Mouse (Mus musculus) layer of hippocampus, postnatal 36 days (tissue): ENCODE results near the gene Cfap46. TPM values are rescaled to one million over a fixed set of nuclear protein-coding genes. Genes with fewer than 3 reads are reported as not detected.
A peak's percentile ranks its signal among the peaks of the same experiment; 100 is the strongest.

ENCODE experiments used
- DNase-seq, 2 experiments: peaks; one replicate each; pipeline ENCODE4 v3.0.0; 2022
- total RNA-seq, 2 experiments: library from RNA; stranded (reverse); gene quantifications; 2 replicates each; pipeline ENCODE4 v1.2.3; 2021

Cfap46 gene
- total RNA-seq: 1 to 10 TPM; 1.8 to 2.8 TPM

DNA sequence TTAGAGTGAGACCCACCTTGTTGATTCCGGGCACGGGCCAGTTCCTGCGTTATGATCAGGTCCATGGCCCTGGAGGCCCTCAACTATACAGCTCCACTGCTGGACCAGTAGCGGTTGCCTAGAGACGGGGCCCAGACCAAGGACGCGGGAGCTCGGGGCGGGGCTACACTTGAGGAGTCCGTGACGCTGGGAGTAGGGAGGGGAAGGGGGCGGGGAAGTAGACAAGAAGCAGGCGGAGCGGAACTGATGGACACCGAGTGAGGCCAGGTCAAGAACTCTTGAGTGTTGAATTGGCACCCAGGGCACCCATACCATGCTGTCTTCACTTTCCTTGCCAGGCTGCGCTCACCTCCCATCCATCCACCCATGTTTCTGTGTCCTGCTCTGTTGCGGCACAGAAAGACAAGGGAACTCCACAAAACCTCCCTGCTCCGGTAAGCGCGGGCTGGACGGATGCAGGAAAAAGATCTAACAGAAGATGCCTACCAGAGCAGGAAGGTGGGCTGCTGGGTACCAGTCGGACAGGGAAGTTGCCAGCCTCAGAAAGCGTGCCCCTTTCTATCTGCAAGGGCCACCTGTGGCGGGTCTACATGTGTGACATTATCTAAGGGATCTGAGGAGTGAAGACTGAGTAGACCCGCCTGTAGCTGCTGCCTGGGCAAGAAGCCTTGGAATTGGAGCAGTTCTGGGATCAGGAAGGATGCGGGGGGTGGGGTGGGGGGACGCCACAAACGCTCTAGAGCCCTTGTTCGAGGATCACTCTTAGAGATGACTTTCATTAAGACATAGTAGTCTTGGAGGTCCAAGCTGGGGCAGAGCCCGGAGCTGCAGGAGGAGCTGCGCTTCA lies at the start of gene Cfap46:
Gene Cfap46 (minus strand): TSS at position 112 of the 847 bp plus-strand sequence.
- DNase-seq: peak; percentile 62 to 71

DNA sequence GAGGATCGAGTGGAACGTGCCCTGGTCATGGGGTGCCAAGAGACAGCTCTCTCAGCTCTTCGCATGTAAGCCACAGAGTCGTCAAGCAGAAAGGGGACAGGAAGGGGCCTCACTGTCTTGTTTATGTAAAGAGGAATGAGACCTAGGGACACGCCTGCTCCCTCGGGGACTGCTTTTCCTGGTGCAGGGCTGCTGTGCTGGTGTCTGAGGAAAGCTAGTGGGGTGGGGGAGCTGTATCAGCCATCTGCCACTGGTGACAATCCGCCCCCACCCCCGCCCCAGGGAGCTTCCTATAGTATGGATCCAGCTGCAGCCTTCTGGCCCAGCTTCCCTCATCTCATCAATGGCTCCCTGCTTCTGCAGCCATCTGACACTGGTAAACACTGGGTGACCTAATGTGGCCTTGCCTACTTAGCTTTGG lies 47.7 kb upstream of the Cfap46 start:
- no peak for DNase-seq

DNA sequence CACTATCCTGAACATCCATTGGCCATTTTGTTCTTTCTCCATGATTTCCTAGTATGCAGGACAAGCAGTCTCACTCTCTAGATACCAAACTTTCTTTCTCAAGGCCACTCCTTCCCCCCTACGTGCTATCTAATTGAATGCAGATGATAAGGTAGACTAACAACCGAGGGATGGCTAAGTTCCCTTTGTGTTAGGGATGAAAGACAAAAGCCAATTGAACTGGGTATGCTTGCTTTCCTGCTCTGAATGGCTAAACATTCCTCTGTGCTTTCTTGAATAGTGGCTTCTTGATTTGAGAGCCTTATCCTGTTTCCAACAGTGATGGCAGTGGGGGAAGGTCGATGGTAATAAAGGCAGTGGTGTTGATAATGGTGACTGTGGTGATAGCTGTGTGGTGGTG lies 43.5 kb upstream of the Cfap46 start:
- no peak for DNase-seq

DNA sequence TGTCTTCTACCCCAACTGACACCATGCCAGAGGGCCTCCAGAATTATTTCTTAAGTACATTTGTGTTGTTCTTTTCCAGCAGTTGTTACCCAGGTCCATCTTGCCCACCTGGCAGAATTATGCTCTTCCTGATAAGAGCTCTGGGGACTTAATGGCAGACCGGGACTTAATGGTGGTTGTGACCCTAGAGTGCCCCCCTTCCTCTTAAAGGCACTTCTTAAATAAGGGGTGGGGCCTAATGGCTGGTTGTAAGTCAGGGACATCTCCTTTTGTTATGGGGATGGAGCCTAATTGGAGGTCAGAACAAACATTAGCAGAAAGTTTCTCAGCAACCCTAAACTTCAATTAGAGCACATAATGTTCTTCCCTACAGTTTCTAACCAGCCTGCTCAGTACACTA lies 42.0 kb upstream of the Cfap46 start:
- no peak for DNase-seq

DNA sequence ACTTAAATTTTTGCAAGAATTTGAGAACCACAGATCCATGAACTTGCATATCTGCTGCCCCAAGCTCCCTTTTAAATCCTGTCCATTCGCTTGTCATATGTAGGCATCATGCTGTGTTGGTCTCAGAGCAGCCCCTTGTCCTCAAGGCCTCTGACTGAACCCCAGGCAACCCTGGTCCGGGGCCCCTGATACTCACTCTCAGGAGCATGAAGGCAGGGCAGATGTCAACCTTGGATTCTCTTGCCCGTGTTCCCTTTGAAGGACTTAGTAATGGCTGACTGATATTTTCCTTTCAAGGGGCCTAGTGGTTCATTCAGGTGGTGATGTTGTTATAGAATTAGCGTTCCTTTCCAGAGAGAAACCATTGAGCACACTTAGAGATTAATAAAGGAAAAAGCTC lies 40.4 kb upstream of the Cfap46 start:
- no peak for DNase-seq

DNA sequence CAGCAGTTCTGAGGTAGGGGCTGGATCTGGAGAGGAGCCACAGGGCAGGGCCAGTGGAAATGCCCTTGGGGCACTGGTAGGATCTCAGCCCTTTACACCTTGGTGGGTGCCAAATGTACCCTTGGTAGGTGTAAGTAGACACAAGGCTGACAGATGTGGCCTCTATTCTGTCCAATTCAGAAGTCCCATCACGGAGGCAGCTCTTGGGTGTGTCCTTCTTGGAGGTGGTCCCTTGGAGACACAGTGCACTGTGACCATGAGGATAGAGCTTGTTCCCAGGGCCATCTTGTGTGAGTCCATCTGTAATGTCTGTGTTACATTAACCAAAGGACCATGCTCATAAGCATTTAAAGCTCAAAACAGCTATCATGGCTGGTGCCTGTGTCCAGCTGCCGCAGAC lies 37.6 kb upstream of the Cfap46 start:
- no peak for DNase-seq

DNA sequence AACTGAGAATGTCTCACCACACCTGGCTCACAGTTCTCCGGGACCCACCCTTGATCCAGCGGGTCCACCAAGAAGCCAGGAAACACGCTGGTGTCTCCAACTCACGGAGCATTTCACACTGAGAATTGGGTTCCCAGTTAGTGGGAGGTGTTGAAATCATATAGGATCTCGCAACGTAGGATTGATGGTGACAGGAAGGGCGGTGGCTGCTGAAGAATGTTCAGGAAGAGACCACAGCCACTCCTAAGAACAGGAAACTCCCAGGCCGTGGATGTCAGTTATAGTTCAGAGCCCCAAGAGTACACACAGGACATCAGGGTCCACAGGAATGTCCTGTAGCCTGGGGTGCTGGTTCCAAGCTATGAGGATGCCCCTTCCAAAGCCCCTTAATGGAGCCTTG lies 34.2 kb upstream of the Cfap46 start:
- DNase-seq: no peak

DNA sequence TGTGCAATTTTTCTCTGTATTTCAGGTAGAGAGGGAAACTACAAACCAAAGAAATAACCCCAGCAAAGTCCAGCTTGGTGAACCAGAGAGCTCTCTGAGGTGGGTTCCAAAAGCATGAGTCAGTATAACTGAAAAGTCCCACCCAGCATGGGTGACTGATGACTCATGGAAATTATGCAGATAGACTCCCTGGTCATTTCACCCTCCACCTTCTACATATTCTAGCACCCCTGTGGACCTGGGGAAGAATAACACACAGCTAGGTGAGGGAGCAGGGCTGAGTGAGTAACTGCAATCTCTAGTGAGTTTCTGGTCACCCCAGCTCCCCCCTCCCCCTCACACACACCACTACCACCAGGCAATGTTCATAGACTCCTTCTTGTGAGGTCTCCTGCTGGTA lies 28.2 kb upstream of the Cfap46 start:
- no peak for DNase-seq

DNA sequence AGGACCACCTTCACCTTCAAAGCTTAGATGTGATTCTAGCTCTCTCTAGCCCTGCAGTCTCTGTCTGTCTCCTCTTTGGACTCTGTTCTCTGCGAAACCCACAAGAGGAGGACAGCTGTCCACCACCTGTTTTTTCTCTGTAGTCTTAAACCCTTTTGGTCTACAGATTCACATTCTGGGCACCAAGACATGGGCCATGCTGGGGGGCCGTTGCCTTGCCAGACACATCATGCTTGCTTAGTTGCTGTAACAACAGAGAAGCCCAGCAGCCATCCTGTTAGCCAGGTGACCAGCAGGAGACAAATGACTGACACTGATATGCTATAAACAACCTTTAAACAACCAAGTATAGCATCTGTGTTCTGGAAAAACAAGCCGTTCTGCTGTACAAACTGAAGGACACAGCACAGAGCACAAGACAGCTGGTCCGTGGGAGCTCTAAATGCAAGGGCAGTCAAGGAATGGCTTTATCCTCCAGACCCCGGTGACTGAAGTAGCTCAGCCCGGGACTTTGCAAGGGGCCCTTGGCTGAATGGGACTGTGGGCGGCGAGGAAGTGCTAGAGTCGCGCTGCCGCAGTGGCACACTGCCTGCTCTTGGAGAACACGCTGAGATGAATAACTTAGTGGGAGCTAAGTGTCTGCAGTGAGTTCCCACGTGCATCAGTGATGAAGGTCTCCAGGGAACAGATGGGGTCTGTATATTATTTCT lies 22.9 kb upstream of the Cfap46 start:
- peak; percentile 42 to 43 for DNase-seq

DNA sequence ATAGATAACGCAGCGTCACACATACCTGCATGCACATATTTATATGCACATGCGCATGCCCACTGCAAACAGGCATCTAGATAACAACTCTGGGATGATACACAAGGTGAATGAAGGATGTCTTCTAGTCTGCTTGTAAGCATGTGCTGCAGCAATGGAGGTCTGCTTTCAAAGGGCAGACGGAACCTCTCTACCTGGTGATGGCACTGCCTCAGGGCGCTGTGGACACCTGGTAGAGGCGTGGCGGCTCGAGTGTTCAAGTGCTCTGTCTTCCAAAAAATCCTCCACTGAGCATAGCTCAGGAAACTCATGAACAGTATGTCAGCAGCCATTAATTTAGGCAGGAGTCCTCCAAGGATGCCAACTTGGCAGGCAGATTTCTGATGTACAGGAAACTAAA lies 22.2 kb upstream of the Cfap46 start:
- DNase-seq: no peak

DNA sequence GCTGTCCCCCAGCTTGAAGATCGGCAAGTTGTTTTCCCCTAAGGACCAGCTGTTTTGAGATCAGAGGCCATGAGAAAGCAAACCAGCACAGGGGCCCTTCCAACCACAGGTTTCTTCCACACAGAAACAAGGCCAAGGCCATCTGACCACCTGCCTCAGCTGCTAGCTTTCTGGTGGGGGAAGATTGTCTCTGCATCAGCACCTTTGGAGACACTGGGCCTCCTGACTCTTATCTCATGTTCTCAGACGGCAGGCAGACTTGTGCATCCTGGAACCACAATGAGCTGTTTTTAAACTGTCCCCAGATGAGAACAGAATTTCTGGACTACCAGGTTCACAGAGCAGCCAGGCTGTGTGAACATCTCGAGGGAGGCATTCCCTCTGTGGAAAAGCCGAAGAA lies 21.5 kb upstream of the Cfap46 start:
- no peak for DNase-seq

DNA sequence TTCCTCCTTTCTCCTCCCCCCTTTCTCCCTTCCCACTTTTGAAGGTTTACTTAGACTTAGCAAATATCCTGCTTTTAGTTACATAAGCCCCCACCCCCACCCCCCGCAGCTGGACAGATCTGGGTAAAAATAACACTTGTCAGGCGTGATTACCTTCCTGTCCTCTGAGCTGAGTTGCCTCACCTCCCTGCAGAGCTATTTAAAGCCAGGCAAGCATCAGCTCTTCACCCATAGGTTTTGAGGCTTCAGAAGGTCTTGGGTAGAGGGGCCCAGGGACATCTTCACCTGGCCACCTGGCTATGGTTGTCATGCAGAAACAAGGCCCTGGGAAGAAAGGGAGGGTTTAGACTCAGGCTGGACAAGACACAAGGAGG lies 20.2 kb upstream of the Cfap46 start:
- DNase-seq: no peak

DNA sequence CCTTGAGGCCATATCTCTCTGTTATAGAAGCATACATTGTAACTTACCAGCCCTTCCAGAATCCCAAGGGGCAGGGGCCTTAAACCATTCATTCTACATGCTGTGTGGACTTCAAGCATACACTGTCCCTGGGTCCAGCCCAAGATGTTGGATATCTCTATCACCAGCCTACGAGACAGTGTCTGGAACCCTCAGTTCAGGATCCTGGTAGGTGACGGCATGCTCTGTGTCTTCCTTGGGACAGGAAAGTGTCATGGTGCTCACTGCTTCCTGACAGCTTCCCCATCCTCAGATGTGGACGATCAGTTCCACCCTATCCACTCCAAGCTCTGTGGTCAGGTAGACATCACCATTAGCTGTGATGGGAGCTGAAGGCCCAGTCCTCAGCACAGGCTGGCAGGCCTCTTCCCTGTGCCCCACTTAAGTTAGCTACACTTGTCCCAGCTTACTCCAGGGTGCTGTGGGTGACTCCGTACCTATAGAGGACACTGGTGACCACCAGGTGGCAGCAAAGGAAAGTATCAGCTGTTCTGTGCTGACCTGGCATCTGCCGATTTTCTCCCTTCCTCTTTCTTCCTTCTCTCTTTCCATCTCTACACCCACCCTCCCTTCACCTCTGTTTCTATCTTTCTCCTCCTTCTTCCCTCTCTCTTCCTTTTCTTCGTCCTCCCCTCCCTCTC lies 19.7 kb upstream of the Cfap46 start:
- peak; percentile 75 to 80 for DNase-seq

DNA sequence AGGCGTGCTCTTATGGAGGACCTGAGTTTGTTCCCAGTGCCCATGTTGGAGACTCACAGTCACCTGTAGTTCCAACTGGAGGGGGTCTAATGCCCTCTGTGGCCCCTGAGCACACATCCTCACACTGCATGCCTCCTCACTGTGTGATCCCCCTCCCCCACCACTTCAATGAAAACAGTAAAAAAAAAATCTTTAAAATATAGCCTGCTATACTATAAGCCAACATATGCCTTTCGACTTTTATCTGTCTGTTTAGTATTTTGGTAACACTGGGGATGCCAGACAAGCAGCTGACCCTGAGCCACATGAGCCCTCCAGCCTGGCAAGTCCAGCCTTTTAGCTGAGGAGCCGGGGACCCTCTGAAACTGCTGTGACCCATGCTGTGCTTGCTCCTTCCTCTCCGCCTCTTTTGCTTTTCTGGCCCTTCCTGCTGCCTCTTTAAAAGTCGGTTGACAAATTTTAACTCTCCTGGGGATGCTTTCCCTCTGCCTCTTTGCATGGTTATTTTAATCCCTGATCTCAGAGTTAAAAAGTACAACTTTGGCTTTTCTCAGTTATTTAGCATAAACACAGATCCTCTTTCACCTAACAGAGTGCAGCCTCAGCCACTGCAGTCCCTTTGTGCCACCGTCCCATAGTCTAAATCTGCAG lies 18.2 kb upstream of the Cfap46 start:
- no peak for DNase-seq

DNA sequence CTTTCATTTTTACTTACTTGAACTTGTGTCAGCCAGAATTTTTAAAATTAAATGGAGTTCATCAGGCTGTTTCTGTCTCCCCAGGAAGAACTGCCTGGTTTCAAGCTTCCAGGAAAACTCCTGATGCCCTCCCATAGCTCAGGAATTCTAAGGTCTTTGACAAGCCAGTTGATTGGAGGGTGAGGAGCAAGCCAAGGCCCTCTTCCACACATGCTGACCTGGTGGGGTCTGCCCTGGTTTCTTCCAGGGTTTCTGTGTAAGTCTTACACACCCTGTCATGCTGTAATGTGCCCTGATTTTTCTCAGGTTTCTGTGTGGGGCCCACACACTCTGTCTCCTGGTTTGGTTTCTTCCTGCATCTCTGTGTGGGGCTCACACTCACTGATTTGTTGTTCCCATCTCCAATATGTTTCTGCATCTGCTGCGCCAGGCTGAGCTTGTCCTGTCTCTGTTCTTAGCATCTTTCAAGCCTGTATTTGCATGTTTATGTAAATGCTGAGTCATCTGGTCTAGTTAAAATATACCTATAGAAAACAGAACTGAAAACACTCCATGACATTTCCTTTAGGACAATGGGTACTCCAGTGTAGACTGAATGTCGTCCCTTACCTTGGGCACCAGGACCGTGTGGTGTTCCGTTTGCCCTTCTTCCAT lies 9.2 kb upstream of the Cfap46 start:
- peak; percentile 70 to 78 for DNase-seq

DNA sequence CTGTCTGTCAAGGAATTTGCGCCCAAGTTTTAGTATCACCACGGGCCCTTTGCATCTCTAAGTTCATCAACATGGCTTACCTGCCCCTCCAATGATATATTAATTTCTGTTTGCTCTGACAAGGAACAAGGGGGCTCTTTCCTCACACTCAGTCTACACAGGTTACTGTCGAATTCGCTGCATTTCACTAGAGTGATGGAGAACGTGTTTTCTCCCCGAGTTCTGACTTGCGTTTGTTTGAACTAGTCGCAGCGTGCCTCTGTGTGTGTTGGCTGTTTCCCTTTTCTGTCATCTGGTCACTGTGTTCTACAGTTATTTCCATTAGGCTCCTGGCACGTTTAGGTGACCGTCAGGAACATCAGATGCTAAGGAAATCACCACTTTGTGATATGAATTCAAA lies 8.6 kb upstream of the Cfap46 start:
- DNase-seq: no peak

DNA sequence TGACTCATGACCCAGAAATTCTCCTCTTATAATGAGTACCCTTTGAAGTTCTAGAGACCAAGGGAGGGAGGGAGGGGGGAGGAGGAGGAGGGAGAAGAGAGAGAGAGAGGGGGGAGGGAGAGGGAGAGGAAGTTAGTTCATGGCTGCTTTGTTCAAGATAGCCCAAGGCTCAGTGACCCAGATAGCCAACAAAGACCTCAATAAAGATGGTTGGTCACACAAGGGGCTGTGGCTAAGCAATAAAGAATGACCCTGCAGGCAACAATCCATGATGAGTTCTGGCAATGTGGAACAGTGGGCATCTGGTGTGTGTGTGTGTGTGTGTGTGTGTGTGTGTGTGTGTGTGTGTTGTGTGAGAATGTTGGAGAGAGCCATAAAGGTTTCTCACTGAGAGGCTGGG lies 1.7 kb upstream of the Cfap46 start:
- DNase-seq: no peak

DNA sequence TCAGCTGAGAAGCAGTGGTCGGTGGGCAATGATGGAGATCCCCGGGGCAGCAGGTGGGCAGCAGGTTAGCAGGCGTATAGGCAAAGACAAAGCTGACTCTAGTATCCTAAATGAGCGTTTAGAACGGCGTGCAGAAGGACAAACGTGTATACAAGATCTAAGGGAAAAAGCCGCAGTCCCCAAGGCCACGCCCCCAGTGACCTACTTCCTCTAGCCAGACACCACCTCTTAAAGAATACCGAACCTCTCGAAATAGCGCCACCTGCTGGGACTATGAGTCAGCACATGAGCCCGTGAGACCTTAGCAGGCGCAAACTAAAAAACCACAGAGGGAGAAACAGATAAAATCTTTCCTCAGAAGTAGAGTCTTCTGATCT lies 924 bp upstream of the Cfap46 start:
- peak; percentile 86 to 88 for DNase-seq

DNA sequence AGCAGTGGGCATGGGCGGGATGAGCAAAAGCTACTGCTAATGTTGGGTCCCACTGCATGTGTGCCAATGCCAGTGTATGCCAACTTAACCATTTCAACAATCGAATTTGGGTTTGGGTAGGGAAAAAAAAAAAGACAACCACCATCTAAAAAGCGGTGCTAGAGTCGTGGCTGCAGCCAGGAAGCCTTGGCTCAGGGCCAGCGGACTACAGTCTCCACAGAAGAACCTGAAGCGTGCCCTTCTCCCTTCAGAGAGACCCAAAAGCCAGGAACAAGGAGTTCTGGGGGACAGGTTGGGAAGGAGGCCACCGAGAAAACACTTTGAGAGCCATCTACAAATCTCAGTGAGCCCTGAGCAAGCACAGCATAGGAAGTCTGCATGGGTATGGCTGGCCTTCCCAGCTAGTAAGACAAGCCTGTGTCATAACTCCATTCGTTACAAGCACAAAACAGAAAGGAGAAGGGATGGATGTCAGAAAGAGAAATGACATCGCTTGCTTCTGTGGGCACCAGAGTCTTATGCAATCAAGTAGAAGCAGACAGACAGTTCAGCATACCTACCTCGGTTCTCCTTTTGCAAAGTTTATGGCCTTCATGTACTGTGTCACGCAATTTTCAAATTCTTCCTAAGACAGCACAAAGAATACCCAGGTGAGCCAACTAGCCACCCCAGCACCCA lies 1.6 kb downstream of the Cfap46 start:
- no peak for DNase-seq

DNA sequence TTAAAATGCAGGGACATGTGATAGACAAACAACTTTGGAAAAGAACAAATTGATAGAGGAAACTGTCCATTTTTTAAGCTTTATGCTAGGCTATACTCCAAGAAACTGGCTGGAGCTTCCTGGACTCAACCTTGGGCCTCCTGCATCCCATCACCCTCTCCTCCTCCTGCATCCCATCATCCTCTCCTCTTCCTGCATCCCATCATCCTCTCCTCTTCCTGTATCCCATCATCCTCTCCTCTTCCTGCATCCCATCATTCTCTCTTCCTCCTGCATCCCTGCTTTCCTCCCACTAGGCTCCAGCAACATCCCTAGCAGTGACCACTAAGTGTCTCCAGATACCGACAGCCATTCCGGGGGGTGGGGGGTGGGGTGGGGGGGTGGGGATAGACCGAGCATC lies 7.2 kb downstream of the Cfap46 start:
- no peak for DNase-seq

DNA sequence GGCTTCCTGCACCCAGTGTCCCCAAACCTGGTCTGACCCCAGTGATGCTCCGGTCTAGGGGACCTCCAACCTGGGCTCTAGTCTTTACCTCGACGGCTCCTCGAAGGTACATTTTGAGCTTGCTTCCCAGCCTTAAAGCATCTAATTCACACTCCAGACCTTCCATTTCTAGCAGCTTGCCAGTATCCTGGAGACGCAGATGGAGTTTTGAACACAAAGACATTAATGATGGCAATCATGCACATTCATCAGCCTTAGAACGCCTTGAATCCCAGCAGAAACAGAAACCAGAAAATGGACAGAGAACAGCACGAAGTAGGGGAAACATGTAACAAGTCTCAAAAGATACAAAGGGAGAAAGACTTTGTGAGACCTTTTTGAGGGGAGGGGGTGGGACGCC lies 16.7 kb downstream of the Cfap46 start:
- no peak for DNase-seq

DNA sequence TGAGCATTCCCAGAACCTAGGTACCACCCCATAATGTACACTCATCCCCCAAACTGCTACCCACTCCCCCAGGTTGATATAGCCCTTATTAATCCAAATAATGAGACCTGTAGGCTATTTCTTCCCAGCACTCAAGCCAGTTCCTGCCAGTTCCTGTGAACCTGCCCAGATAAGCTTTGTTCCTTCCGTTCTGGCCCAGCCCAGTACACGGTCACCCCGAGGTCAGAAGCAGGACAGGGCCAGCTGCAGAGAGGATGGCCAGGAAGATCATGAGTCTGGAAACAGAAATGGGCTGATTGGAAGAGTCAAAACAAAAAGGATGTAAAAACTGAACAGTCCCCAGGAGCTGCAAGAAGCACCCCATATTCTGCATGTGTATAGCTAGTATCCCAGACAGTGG lies 20.3 kb downstream of the Cfap46 start:
- no peak for DNase-seq
